Mouse (Mus musculus): ENCODE measurements around the gene Ube2ql1. TPM values are rescaled to one million over a fixed set of nuclear protein-coding genes. Genes with fewer than 3 reads are reported as not detected.

Gene Ube2ql1
- polyA plus RNA-seq, 1 experiment: not detected

DNA sequence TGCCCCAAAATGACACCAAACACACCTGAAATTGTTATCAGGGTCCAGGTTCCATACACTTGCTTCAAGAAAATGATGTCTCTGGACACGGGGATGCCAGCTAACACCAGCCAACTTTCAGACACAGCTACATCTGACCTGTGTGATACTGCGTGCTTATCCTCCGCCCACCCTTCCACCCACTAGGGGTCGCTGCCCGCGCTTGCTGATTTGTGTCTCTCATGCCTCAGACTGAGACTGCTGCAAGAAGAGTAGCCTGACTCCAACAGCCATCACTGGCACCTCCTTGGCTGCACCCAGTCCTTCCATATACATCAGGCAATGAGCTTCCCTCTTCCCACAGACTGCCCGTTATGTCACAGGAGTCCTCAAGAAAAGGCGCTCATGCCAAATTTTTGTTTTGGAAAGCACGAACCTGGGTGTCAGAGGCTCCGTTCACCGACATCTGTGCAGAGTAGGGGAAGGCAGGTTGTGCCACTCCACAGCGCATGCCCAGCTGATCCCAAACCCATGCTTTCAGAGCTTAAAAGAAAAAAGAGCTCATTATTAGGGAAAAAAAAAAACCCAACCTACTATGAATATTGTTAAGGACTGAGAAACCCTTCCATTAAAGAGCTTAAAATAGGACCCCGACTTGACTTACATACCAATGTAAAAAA lies 43.2 kb downstream of the Ube2ql1 start:
- TF ChIP-seq GATA1 (IDR thresholded peaks at IDR 0.05; ENCODE audit: low read length) (no peak), TAL1 (IDR thresholded peaks at IDR 0.05; ENCODE audit: low read length) (no peak)
- Histone ChIP-seq H3K27me3 (ENCODE audit: control insufficient read depth) (no peaks in the 10 kb centered on the region), H3K36me3 (ENCODE audit: control insufficient read depth) (no peaks in the 10 kb centered on the region), H3K9me3 (ENCODE audit: control insufficient read depth, low read length) (no peaks in the 10 kb centered on the region), H3K4me1 (ENCODE audit: control insufficient read depth) (no peaks in the 10 kb centered on the region), H3K4me3 (replicated peaks) (no peak overlapping the region)

- H3K36me3 ChIP-seq (ENCODE audit: control insufficient read depth): no peaks in the 10 kb centered on the region
- H3K4me1 ChIP-seq (ENCODE audit: control insufficient read depth): no peaks in the 10 kb centered on the region
- TF ChIP-seq TAL1 (IDR thresholded peaks at IDR 0.05; ENCODE audit: low read length) (no peak), GATA1 (IDR thresholded peaks at IDR 0.05; ENCODE audit: low read length) (no peak)
These were observed 48.6 kb downstream of the Ube2ql1 start for GRCm38 (mm10) chr13:69691074-69691473.

DNA sequence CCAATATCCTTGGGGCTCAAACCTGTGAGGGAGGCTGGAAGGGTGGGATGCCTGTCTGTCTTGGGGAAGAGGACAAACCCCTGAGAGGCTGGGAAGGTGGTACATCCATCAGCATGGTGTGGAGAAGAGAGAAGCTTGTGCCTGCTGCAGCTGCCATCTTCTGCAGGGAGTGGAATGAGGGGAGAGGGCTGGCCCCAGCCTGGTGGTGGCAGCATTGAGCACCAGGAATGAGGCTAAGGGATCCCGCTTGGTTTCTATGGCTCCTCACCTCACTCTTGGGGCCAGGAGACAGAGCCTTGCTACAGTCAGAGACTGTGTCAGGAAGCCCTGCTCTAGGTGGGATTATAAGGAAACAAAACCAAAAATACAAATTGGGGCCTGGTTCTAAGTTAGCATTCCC lies 52.7 kb downstream of the Ube2ql1 start:
- no peaks in the 10 kb centered on the region for H3K4me1 ChIP-seq (ENCODE audit: control insufficient read depth)
- no peaks in the 10 kb centered on the region for H3K36me3 ChIP-seq (ENCODE audit: control insufficient read depth)
- TF ChIP-seq TAL1 (IDR thresholded peaks at IDR 0.05; ENCODE audit: low read length): no peak
- TF ChIP-seq GATA1 (IDR thresholded peaks at IDR 0.05; ENCODE audit: low read length): no peak
- H3K9me3 ChIP-seq (ENCODE audit: control insufficient read depth, low read length): no peaks in the 10 kb centered on the region
- no peak overlapping the region for H3K4me3 ChIP-seq (replicated peaks)
- H3K27me3 ChIP-seq (ENCODE audit: control insufficient read depth): no peaks in the 10 kb centered on the region

More at GRCm38 (mm10) chr13:69691074-69691473, 48.6 kb downstream of the Ube2ql1 start:
- no peaks in the 10 kb centered on the region for H3K9me3 ChIP-seq (ENCODE audit: control insufficient read depth, low read length)
- H3K4me3 ChIP-seq (replicated peaks): no peak overlapping the region
- no peaks in the 10 kb centered on the region for H3K27me3 ChIP-seq (ENCODE audit: control insufficient read depth)

DNA sequence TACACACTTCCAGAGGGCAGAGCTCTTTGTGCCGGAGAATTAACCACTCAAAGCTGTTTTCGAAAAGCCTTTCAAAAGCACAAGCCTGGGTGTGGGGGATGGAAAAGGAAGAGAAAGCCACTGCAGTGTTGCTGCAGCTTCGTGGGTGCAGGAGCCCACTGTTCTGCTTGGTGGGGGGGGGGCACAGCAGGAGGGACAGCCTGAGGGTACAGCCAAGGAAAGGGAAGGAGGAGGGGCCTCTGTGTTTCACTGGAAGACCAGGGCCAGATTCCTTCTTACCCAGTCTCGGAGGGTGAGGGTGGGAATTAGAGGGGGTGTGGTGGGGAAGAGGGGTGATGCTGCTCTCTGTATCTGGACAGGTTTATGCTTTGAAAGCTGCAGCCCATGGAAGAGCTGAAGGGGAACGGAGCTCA lies 54.3 kb downstream of the Ube2ql1 start:
- TF ChIP-seq GATA1 (IDR thresholded peaks at IDR 0.05; ENCODE audit: low read length): no peak
- TF ChIP-seq TAL1 (IDR thresholded peaks at IDR 0.05; ENCODE audit: low read length): no peak
- no peaks in the 10 kb centered on the region for H3K27me3 ChIP-seq (ENCODE audit: control insufficient read depth)
- H3K9me3 ChIP-seq (ENCODE audit: control insufficient read depth, low read length): no peaks in the 10 kb centered on the region
- H3K36me3 ChIP-seq (ENCODE audit: control insufficient read depth): no peaks in the 10 kb centered on the region
- no peaks in the 10 kb centered on the region for H3K4me1 ChIP-seq (ENCODE audit: control insufficient read depth)
- no peak overlapping the region for H3K4me3 ChIP-seq (replicated peaks)

DNA sequence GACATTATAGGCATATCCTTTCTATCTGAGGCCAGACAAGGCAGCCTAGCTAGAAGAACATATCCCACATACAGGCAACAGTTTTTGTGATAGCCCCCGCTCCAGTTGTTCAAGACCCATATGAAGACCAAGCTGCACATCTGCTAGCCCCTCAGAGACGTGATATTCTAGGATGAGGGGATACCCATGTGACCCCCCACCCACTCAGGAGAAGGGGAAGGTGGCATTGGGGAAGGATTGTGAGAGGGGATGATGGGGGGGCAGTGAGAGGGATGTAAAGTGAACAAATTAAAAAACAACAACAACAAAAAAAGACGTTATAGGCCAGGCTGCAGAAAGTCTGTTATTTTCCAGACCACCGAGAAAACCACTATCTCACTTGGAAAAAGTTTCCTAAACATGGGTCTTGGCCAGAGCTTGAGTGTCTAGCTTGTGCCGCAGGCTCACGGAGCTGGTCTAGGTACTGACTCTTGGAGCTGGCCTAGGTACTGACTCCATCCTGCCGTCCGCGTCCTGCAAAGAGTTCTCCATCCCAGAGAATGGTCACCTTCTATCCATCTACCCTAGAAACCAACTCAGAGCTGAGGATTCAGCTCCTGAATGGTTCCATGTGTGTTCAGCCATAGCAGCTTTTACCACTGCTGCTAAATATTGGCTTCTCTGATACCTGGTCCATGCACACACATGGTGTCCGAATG lies 65.6 kb downstream of the Ube2ql1 start:
- no peaks in the 10 kb centered on the region for H3K36me3 ChIP-seq (ENCODE audit: control insufficient read depth)
- H3K4me1 ChIP-seq (ENCODE audit: control insufficient read depth): no peaks in the 10 kb centered on the region
- H3K27me3 ChIP-seq (ENCODE audit: control insufficient read depth): no peaks in the 10 kb centered on the region
- no peak overlapping the region for H3K4me3 ChIP-seq (replicated peaks)
- no peak for TF ChIP-seq TAL1 (IDR thresholded peaks at IDR 0.05; ENCODE audit: low read length)
- TF ChIP-seq GATA1 (IDR thresholded peaks at IDR 0.05; ENCODE audit: low read length): no peak
- H3K9me3 ChIP-seq (ENCODE audit: control insufficient read depth, low read length): no peaks in the 10 kb centered on the region; the same call in 1 of the 2 replicates

DNA sequence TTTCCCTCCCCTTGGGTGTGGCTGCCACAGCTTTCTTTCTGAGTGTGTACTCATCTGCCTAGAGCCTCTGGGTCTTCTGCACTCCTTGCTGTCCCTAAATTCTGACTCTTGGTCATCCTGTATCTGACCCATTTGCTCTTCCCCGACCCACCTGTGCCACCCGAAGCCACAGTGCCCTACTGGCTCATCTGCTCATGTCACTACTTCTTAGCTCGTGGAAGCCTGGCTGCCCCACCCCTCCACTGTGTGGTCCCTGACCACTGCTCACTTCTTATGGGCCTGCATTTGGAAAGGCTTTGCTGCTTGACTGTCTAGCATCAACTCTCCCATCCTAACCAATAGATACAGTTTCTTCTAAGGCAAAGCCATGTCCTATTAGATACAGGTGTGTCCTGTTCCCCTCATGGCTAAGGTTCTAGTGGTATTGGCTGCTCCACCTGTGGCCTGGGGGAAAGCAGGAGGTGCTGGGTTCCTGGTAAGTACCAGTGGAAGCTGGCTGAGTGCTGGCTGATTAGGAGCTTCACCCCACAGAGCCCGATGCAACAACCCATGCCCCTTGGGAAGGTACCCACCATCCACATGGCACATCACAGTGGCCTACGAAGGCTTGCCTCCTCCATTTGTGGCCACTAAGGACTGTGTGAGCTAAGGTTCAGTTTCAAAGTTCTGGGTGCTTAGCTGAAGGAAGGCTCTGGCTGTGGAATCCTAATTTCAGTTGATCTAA lies 66.3 kb downstream of the Ube2ql1 start:
- TF ChIP-seq GATA1 (IDR thresholded peaks at IDR 0.05; ENCODE audit: low read length) (no peak), TAL1 (IDR thresholded peaks at IDR 0.05; ENCODE audit: low read length) (no peak)
- no peaks in the 10 kb centered on the region for H3K36me3 ChIP-seq (ENCODE audit: control insufficient read depth)
- H3K27me3 ChIP-seq (ENCODE audit: control insufficient read depth): no peaks in the 10 kb centered on the region
- H3K9me3 ChIP-seq (ENCODE audit: control insufficient read depth, low read length): no peaks in the 10 kb centered on the region; the same call in 1 of the 2 replicates
- no peak overlapping the region for H3K4me3 ChIP-seq (replicated peaks)
- no peaks in the 10 kb centered on the region for H3K4me1 ChIP-seq (ENCODE audit: control insufficient read depth)

GRCm38 (mm10) chr13:69672565-69672964 lies 67.1 kb downstream of the Ube2ql1 start:
- no peaks in the 10 kb centered on the region; the same call in 1 of the 2 replicates for H3K9me3 ChIP-seq (ENCODE audit: control insufficient read depth, low read length)
- H3K4me3 ChIP-seq (replicated peaks): no peak overlapping the region
- TF ChIP-seq TAL1 (IDR thresholded peaks at IDR 0.05; ENCODE audit: low read length) (no peak), GATA1 (IDR thresholded peaks at IDR 0.05; ENCODE audit: low read length) (no peak)
- no peaks in the 10 kb centered on the region for H3K27me3 ChIP-seq (ENCODE audit: control insufficient read depth)
- H3K4me1 ChIP-seq (ENCODE audit: control insufficient read depth): no peaks in the 10 kb centered on the region
- H3K36me3 ChIP-seq (ENCODE audit: control insufficient read depth): no peaks in the 10 kb centered on the region

- Histone ChIP-seq H3K9me3 (ENCODE audit: control insufficient read depth, low read length) (no peaks in the 10 kb centered on the region; the same call in 1 of the 2 replicates), H3K4me1 (ENCODE audit: control insufficient read depth) (no peaks in the 10 kb centered on the region), H3K27me3 (ENCODE audit: control insufficient read depth) (no peaks in the 10 kb centered on the region), H3K36me3 (ENCODE audit: control insufficient read depth) (no peaks in the 10 kb centered on the region), H3K4me3 (replicated peaks) (no peak overlapping the region)
- TF ChIP-seq GATA1 (IDR thresholded peaks at IDR 0.05; ENCODE audit: low read length) (no peak), TAL1 (IDR thresholded peaks at IDR 0.05; ENCODE audit: low read length) (no peak)
These were observed 67.6 kb downstream of the Ube2ql1 start for GRCm38 (mm10) chr13:69672121-69672520.

GRCm38 (mm10) chr13:69654508-69654907 lies 85.2 kb downstream of the Ube2ql1 start:
- Histone ChIP-seq H3K9me3 (ENCODE audit: control insufficient read depth, low read length) (no peaks in the 10 kb centered on the region), H3K27me3 (ENCODE audit: control insufficient read depth) (no peaks in the 10 kb centered on the region), H3K4me3 (replicated peaks) (no peak overlapping the region), H3K36me3 (ENCODE audit: control insufficient read depth) (no peaks in the 10 kb centered on the region), H3K4me1 (ENCODE audit: control insufficient read depth) (no peaks in the 10 kb centered on the region)
- TF ChIP-seq TAL1 (IDR thresholded peaks at IDR 0.05; ENCODE audit: low read length) (no peak), GATA1 (IDR thresholded peaks at IDR 0.05; ENCODE audit: low read length) (no peak)

Other genes starting within 250 kb of the Ube2ql1 start
- gene Nsun2, start 206.1 kb downstream of the Ube2ql1 start, polyA plus RNA-seq (2012): 1.6 and 1.8 TPM in 2 replicates
- gene Tent4a, start 205.3 kb downstream of the Ube2ql1 start, polyA plus RNA-seq (2012): 1.1 and 1.2 TPM in 2 replicates
- gene Srd5a1, start 128.4 kb downstream of the Ube2ql1 start, polyA plus RNA-seq (2012): 0.03 TPM in 2 replicates
- gene Med10, start 62.5 kb upstream of the Ube2ql1 start, polyA plus RNA-seq (2012): 1.2 and 1.8 TPM in 2 replicates